Comparison of ENCODE assay signal across 18 mouse cellular contexts in genomic region chr10:83129624-83130218, GRCm38 (mm10).
DNase-seq lines count a peak whose midpoint lies in the region; ATAC-seq lines count a peak whose summit lies in the region.
"Had no signal": no experiment of that assay in that cellular context is flagged by ENCODE, and none has a peak within 500 bp of the region (broad histone marks: within the 10 kb centered on the region; RNA-seq: fewer than 3 reads in every experiment).

No protein-coding gene starts in this region.

- H3K9me3 ChIP-seq in forebrain, embryonic 12.5 days, result no peaks in the 10 kb centered on the region
- no peaks in the 10 kb centered on the region for H3K9me3 ChIP-seq in forebrain, embryonic 15.5 days
- no peaks in the 10 kb centered on the region for H3K9me3 ChIP-seq in embryonic facial prominence, embryonic 13.5 days
- H3K9me3 ChIP-seq: kidney, embryonic 15.5 days; liver, embryonic 12.5 days; midbrain, embryonic 10.5 days had no signal

- 65% methylated on average over 8 of the region's 8 CpGs for WGBS in forebrain, embryonic 12.5 days
- 57% methylated on average over 8 of the region's 8 CpGs for WGBS in forebrain, embryonic 15.5 days
- 78% methylated on average over 8 of the region's 8 CpGs for WGBS in embryonic facial prominence, embryonic 13.5 days

- H3K4me1 ChIP-seq in forebrain, embryonic 12.5 days, result peaks cover 38% of the 10 kb centered on the region
- H3K4me1 ChIP-seq in forebrain, embryonic 15.5 days, result peaks cover 41% of the 10 kb centered on the region
- peaks cover 39% of the 10 kb centered on the region for H3K4me1 ChIP-seq in embryonic facial prominence, embryonic 13.5 days
- H3K4me1 ChIP-seq: liver, embryonic 12.5 days had no signal

- no peaks in the 10 kb centered on the region for H3K36me3 ChIP-seq in forebrain, embryonic 12.5 days (replicated peaks)
- H3K36me3 ChIP-seq in forebrain, embryonic 15.5 days, result no peaks in the 10 kb centered on the region
- no peaks in the 10 kb centered on the region for H3K36me3 ChIP-seq in embryonic facial prominence, embryonic 13.5 days
- H3K36me3 ChIP-seq: kidney, embryonic 15.5 days; liver, embryonic 12.5 days; midbrain, embryonic 10.5 days had no signal

- 0 out of 2 replicates have a peak, but pooled peaks cover 12% of the 10 kb centered on the region for H3K27me3 ChIP-seq in forebrain, embryonic 12.5 days
- no peaks in the 10 kb centered on the region for H3K27me3 ChIP-seq in forebrain, embryonic 15.5 days
- H3K27me3 ChIP-seq in embryonic facial prominence, embryonic 13.5 days, result 0 out of 2 replicates have a peak, but pooled peaks cover 9% of the 10 kb centered on the region
- H3K27me3 ChIP-seq: kidney, embryonic 15.5 days; liver, embryonic 12.5 days; Patski had no signal

- ATAC-seq in forebrain, embryonic 12.5 days (ENCODE audit: low FRiP score), result 0 out of 2 replicates have a peak, but pooled peaks have one; percentile 5
- no peak for ATAC-seq in forebrain, embryonic 15.5 days (replicated peaks)
- ATAC-seq in embryonic facial prominence, embryonic 13.5 days (ENCODE audit: insufficient number of reproducible peaks, insufficient read depth, low FRiP score, low TSS enrichment, low read depth), result no peak
- ATAC-seq in megakaryocyte progenitor cell, adult 5-6 weeks (replicated peaks; ENCODE audit: poor library complexity), result peak; percentile 43
- ATAC-seq: liver, embryonic 12.5 days; lung, postnatal 0 days; Patski had no signal

- H3K4me2 ChIP-seq in forebrain, embryonic 12.5 days, result no peak overlapping the region
- no peak overlapping the region for H3K4me2 ChIP-seq in forebrain, embryonic 15.5 days (replicated peaks)
- no peak overlapping the region for H3K4me2 ChIP-seq in embryonic facial prominence, embryonic 13.5 days
- H3K4me2 ChIP-seq: heart, embryonic 11.5 days; liver, embryonic 12.5 days had no signal

- no peak overlapping the region for H3K4me3 ChIP-seq in forebrain, embryonic 12.5 days (replicated peaks)
- no peak overlapping the region for H3K4me3 ChIP-seq in forebrain, embryonic 15.5 days
- no peak overlapping the region for H3K4me3 ChIP-seq in embryonic facial prominence, embryonic 13.5 days
- H3K4me3 ChIP-seq: kidney, embryonic 15.5 days; liver, embryonic 12.5 days; midbrain, embryonic 10.5 days had no signal

- no peak overlapping the region for H3K9ac ChIP-seq in forebrain, embryonic 12.5 days
- no peak overlapping the region for H3K9ac ChIP-seq in forebrain, embryonic 15.5 days (replicated peaks)
- H3K9ac ChIP-seq in embryonic facial prominence, embryonic 13.5 days, result no peak overlapping the region
- H3K9ac ChIP-seq: kidney, embryonic 15.5 days; liver, embryonic 12.5 days had no signal

- DNase-seq in retina, postnatal 1 day, result peak; percentile 57
- no peak for DNase-seq in retina, embryonic 14.5 days (ENCODE audit: low spot score)
- DNase-seq in right cerebral cortex, adult 18-20 months, result no peak
- no peak for DNase-seq in spleen, postnatal 36 days (ENCODE audit: low spot score in 2 of 2)
- DNase-seq: cerebellum, adult 2 months; gastrocnemius, postnatal 25 days; heart, postnatal 36 days; thymus, postnatal 36 days had no signal

- no peak overlapping the region for H3K27ac ChIP-seq in forebrain, embryonic 12.5 days
- no peak overlapping the region for H3K27ac ChIP-seq in forebrain, embryonic 15.5 days (replicated peaks)
- H3K27ac ChIP-seq in embryonic facial prominence, embryonic 13.5 days, result peak overlapping the region; percentile 79; the same call in 1 of the 2 replicates
- H3K27ac ChIP-seq: liver, embryonic 12.5 days; midbrain, embryonic 10.5 days had no signal

Comparison
In these comparisons a context has a peak if more than half of its experiments do, and no peak if none do; other contexts are left out.
1. ATAC-seq: peak in forebrain, embryonic 12.5 days (single experiment) and megakaryocyte progenitor cell, adult 5-6 weeks (single experiment); none in forebrain, embryonic 15.5 days (single experiment) and embryonic facial prominence, embryonic 13.5 days (single experiment).